Mouse (Mus musculus) forebrain, embryonic 16.5 days (tissue): ENCODE measurements around the gene Tmeff2. TPM values are rescaled to one million over a fixed set of nuclear protein-coding genes. Genes with fewer than 3 reads are reported as not detected.
A peak's percentile ranks its signal among the peaks of the same experiment; 100 is the strongest.

ENCODE experiments used
- ATAC-seq: fragments of 200-750 bp; cut with Nextera tagmentation; 2 replicates; pipeline ENCODE4 v1.8.0; 2017; ENCODE audit warnings: mild to moderate bottlenecking, moderate library complexity
- H3K27ac ChIP-seq: fragments of 300-500 bp; sonication (generic); 2 replicates; pipeline ENCODE4 v1.5.1; 2014; ENCODE audit warnings: low read length, control low read depth
- H3K27me3 ChIP-seq: fragments of 300-500 bp; sonication (generic); replicated peaks from 2 replicates; pipeline ENCODE4 v1.6.1; 2014; ENCODE audit warnings: low read length; ENCODE audit not compliant: control insufficient read depth, insufficient read depth
- H3K36me3 ChIP-seq: fragments of 300-500 bp; sonication (generic); 2 replicates; pipeline ENCODE4 v1.6.1; 2014; ENCODE audit not compliant: control insufficient read depth, insufficient read depth
- H3K4me1 ChIP-seq: fragments of 300-500 bp; sonication (generic); replicated peaks from 2 replicates; pipeline ENCODE4 v1.6.1; 2014; ENCODE audit warnings: low read length; ENCODE audit not compliant: control insufficient read depth, insufficient read depth
- H3K4me2 ChIP-seq: fragments of 300-500 bp; sonication (generic); 2 replicates; pipeline ENCODE4 v1.6.1; 2014; ENCODE audit warnings: mild to moderate bottlenecking, low read length, control low read depth
- H3K4me3 ChIP-seq: fragments of 300-500 bp; sonication (generic); replicated peaks from 2 replicates; pipeline ENCODE4 v1.5.1; 2014; ENCODE audit warnings: mild to moderate bottlenecking, low read length, control low read depth
- H3K9ac ChIP-seq: fragments of 300-500 bp; sonication (generic); replicated peaks from 2 replicates; pipeline ENCODE4 v1.6.1; 2014; ENCODE audit warnings: low read depth, low read length, control low read depth
- H3K9me3 ChIP-seq: fragments of 300-500 bp; sonication (generic); 2 replicates; pipeline ENCODE4 v1.6.1; 2016; ENCODE audit warnings: low read length; ENCODE audit not compliant: control insufficient read depth
- WGBS: fragments of 180-500 bp; shearing (Covaris S2); extraction: QIAGEN DNeasy Blood & Tissue Kit; methylation state at CpG from one replicate; pipeline ENCODE4 v1.1.7; 2014; 5-methylcytosine and 5-hydroxymethylcytosine counted together
- polyA plus RNA-seq: library from polyadenylated mRNA; unstranded; fragments of >200 nt; fragmentation: Nextera tagmentation; extraction: Ambion mirVana; gene quantifications from 2 replicates; pipeline ENCODE4 v1.2.1, GENCODE M21; 2015

Tmeff2 gene
- polyA plus RNA-seq, 1 experiment from 2014 or later: 46.5 TPM

DNA sequence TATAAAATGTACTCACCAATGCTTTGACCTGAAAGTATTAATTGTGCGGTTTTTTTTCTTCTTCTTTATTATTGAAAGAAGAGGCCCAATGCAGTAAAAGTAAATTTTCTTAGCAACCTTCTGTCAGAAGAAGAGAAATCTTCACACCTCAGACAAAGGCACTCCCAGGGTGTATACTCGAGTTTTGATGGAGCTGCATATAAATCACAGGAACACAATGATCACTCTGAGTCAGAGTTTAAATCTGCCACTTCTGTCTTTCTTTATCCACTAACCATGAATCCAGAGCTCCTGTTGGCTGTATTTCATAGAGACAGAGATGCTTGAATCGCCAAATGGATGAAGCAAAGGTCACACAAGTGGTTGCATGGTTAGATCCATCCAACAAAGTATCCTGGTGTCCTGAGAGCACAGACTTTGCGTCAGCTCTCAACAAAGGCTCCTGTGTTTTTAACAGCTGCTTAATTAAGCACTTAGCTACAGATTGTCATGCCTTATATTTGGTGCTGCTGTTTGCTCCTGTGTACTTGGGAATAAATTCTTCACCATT lies 189.8 kb downstream of the Tmeff2 start:
- no peaks in the 10 kb centered on the region for H3K4me1 ChIP-seq
- no peak overlapping the region for H3K4me3 ChIP-seq
- H3K36me3 ChIP-seq: no peaks in the 10 kb centered on the region
- H3K4me2 ChIP-seq: no peak overlapping the region
- H3K9me3 ChIP-seq: no peaks in the 10 kb centered on the region
- no peaks in the 10 kb centered on the region for H3K27me3 ChIP-seq
- WGBS: 60% methylated on average over 4 of the region's 4 CpGs
- ATAC-seq: no peak
- H3K27ac ChIP-seq: no peak overlapping the region
- no peak overlapping the region for H3K9ac ChIP-seq

DNA sequence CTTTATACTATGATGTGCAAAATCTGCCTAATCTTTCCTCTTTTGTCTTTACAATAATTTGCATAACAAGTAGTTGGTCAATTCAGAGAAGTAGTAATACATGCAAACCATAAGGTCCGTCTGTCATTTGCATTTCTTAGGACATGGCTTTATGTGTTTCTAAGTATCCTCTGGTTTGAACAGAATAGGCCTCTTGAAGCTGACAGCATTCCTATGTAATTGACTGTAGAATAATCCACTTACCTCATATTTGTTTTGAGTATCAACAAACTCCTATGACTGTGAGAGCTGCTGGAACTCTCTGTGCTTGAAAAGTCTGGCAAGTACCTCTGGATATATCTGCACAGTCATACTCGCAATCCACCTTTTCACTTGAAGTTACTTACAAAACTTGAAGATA lies 194.3 kb downstream of the Tmeff2 start:
- no peaks in the 10 kb centered on the region for H3K27me3 ChIP-seq
- WGBS: 42% methylated on average over 2 of the region's 2 CpGs
- no peak overlapping the region for H3K27ac ChIP-seq
- no peak overlapping the region for H3K4me2 ChIP-seq
- H3K4me3 ChIP-seq: no peak overlapping the region
- peaks cover 4% of the 10 kb centered on the region for H3K4me1 ChIP-seq
- ATAC-seq: no peak
- no peaks in the 10 kb centered on the region for H3K36me3 ChIP-seq
- H3K9ac ChIP-seq: no peak overlapping the region
- H3K9me3 ChIP-seq: no peaks in the 10 kb centered on the region

DNA sequence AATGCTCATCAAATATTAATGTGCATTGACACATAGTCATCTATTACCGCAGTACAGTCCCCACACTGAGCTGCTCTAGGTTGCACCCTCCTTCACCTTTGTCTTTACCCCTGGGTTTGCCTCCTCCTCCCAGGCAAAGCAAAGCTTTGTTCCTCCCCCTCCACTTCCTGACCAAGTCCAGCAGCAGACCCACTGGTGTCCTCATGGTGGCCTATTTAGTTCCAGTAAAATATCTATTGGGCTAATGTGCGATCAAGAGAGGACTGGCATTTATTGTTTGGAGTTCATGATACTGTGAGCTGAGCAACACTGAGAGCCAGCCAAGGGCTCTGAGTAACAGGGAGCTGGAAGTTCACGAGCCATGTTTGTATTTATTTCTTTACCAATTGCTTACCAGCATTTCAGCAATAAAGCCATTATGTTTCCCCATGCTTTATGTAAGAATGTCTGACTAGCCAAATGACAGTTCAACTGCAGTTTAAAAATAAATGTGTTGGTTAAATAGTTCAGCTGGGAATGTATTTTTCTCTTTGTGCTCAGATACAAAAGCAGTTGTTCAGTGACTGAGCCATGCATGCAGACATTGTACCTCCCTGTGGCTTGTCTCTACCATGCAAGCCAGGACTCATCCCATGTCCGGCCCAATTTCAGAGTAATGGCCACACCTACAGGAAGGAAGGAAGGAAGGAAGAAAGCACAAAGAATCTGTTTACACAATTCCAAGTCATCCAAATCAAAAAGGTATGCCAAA lies 196.6 kb downstream of the Tmeff2 start:
- ATAC-seq: 0 out of 2 replicates have a peak, but pooled peaks have one; percentile 18
- 57% methylated on average over 4 of the region's 4 CpGs for WGBS
- H3K27ac ChIP-seq: no peak overlapping the region

DNA sequence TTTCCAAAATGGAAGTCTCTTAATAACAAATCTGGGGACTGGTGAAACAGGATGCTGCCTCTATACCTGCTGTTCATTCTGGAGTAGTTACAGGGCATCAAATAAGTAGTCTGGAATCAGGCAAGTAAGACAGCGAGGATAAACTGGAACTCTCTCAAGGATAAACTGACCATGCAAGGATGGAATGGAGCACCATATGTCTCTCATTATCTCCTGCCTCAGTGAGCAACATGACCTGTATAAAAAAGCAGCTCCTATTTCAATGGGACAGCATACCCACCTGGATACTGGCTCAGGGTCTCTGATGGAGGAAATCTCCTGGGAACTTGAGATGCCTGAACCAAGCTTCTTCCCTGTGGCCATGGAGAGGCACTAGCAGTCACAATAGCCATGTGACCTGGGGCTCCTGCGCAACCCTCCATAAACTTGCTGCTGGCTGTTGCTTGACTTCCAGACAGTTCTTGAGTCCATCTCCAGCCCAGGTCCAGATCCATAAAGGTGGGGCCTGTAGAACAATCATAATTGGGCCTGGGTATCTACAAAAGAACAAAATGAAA lies 200.7 kb downstream of the Tmeff2 start:
- Histone ChIP-seq H3K4me3 (no peak overlapping the region), H3K27me3 (no peaks in the 10 kb centered on the region), H3K36me3 (no peaks in the 10 kb centered on the region), H3K4me2 (no peak overlapping the region), H3K27ac (no peak overlapping the region), H3K9ac (no peak overlapping the region), H3K9me3 (no peaks in the 10 kb centered on the region), H3K4me1 (peaks cover 4% of the 10 kb centered on the region)
- WGBS: 97% methylated on average over 2 of the region's 2 CpGs
- ATAC-seq: no peak

More for the DNA sequence above, 196.6 kb downstream of the Tmeff2 start:
- peaks cover 4% of the 10 kb centered on the region for H3K4me1 ChIP-seq
- no peak overlapping the region for H3K4me3 ChIP-seq
- H3K9me3 ChIP-seq: no peaks in the 10 kb centered on the region
- no peak overlapping the region for H3K9ac ChIP-seq
- H3K4me2 ChIP-seq: no peak overlapping the region
- H3K27me3 ChIP-seq: no peaks in the 10 kb centered on the region
- no peaks in the 10 kb centered on the region for H3K36me3 ChIP-seq

DNA sequence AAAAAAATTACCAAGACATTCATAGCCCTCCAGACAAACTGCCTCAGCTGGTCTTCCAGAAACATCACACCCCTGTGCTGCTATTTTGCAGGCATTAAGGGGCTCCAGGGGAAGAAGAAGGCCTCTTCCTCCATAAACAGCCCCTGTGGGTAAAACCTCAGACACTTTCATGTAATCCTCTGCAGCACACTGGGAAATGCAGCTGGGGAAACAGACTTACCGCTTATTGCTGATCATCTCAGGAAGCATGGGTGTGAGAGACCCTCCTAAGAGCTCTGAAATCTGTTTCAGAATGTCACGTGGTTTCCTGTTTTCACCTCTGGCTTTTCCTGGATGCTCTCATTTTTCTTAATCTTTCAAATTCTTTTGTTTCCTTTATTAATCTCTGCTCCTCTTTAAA lies 204.3 kb downstream of the Tmeff2 start:
- H3K4me2 ChIP-seq: no peak overlapping the region
- ATAC-seq: no peak
- WGBS: 73% methylated on average over 2 of the region's 2 CpGs
- H3K4me3 ChIP-seq: no peak overlapping the region
- no peak overlapping the region for H3K9ac ChIP-seq
- H3K9me3 ChIP-seq: no peaks in the 10 kb centered on the region
- no peaks in the 10 kb centered on the region for H3K27me3 ChIP-seq
- no peaks in the 10 kb centered on the region for H3K4me1 ChIP-seq
- H3K36me3 ChIP-seq: no peaks in the 10 kb centered on the region
- no peak overlapping the region for H3K27ac ChIP-seq

DNA sequence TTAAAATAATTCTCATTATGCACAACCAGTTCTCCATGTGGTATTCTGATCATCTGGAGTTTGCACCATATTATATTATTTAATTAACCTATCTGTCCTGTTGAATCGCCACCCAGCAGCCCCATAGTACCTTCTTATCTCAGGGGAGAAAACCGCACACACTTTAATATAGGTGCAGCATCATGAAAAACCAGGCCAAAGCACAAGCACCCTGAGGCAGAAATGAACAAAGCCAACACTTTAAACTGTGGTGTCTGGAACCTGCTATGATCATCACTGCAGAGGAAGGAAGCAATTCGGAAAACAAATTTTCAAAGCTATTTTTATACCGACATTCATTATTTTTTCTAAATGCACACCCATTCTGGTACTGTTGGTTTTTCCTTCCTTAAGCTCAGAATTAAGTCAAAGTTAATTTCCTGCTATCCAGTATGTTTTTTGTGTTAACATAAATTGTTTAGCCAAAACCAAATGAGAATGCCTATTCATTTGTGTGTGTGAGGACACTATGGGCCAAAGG lies 206.0 kb downstream of the Tmeff2 start:
- no peaks in the 10 kb centered on the region for H3K4me1 ChIP-seq
- H3K9ac ChIP-seq: no peak overlapping the region
- H3K4me2 ChIP-seq: no peak overlapping the region
- no peaks in the 10 kb centered on the region for H3K27me3 ChIP-seq
- no peak overlapping the region for H3K27ac ChIP-seq
- H3K9me3 ChIP-seq: no peaks in the 10 kb centered on the region
- H3K36me3 ChIP-seq: no peaks in the 10 kb centered on the region
- H3K4me3 ChIP-seq: no peak overlapping the region
- 89% methylated on average over 4 of the region's 4 CpGs for WGBS
- ATAC-seq: no peak

DNA sequence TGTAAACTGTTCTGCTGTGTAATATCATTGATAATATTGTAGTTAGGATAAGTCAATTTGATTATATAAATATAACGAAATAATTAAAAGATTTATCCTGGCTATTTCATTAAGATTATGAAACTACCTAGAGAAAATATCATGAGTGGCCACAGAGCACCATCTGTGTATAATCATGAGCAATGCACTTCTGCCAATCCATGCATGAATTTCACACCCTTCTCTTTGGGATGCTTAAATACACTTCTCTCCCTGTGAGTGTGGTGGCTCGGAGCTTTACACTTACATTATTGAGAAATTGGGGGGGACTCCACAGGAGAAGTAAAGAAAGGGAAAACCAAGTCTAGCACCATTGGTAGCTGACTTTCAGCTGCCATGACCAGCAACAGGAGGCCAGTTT lies 206.9 kb downstream of the Tmeff2 start:
- ATAC-seq: no peak
- H3K4me3 ChIP-seq: no peak overlapping the region
- no peaks in the 10 kb centered on the region for H3K9me3 ChIP-seq
- H3K4me2 ChIP-seq: no peak overlapping the region
- H3K9ac ChIP-seq: no peak overlapping the region
- H3K27ac ChIP-seq: no peak overlapping the region
- WGBS: 65% methylated on average over 2 of the region's 2 CpGs
- H3K4me1 ChIP-seq: no peaks in the 10 kb centered on the region
- no peaks in the 10 kb centered on the region for H3K36me3 ChIP-seq
- H3K27me3 ChIP-seq: no peaks in the 10 kb centered on the region

DNA sequence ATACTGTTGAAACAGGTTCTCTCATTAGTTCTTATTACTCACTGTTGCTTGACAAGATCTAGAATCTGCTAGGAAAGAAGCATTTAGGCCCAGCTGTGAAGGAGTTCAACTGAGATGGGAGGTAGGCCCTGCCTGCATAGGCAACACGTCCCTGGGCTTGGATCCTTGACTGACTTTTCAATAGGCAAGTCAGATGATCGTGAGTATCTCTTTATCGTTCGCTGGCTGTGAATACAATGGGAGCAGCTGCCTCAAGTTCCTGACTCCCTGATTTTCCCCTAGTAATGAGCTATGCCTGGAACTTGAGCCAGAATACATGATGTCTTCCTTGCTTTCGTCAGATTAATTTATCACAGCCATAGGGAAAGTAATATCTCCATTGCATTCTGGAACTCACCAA lies 214.3 kb downstream of the Tmeff2 start:
- H3K4me2 ChIP-seq: no peak overlapping the region
- WGBS: 52% methylated on average over 5 of the region's 5 CpGs
- ATAC-seq: no peak
- H3K9ac ChIP-seq: no peak overlapping the region
- no peaks in the 10 kb centered on the region for H3K9me3 ChIP-seq
- no peaks in the 10 kb centered on the region for H3K4me1 ChIP-seq
- no peaks in the 10 kb centered on the region for H3K36me3 ChIP-seq
- no peak overlapping the region for H3K4me3 ChIP-seq
- no peaks in the 10 kb centered on the region for H3K27me3 ChIP-seq
- H3K27ac ChIP-seq: no peak overlapping the region

DNA sequence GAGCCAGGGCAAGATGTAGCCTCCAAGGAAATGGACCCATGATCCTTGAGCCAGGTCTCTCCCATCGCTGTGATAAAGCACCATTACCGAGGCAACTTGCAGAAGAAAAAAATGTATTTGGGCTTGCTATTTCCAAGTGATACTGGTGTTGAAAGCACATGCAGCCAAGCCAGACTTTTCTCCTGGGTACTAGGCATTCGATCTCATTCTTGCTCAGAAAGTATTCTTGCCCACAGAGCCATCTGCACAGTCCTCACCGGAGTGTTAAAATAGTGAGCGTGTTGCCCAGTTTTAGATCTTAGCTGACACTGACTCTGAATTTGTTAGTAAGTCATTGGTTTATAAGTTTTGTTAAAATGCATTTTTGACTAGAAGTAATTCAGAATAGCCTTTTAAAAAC lies 215.3 kb downstream of the Tmeff2 start:
- H3K4me2 ChIP-seq: no peak overlapping the region
- no peaks in the 10 kb centered on the region for H3K36me3 ChIP-seq
- H3K27me3 ChIP-seq: no peaks in the 10 kb centered on the region
- no peaks in the 10 kb centered on the region for H3K9me3 ChIP-seq
- H3K4me3 ChIP-seq: no peak overlapping the region
- WGBS: 87% methylated on average over 5 of the region's 5 CpGs
- no peak for ATAC-seq
- no peak overlapping the region for H3K9ac ChIP-seq
- no peaks in the 10 kb centered on the region for H3K4me1 ChIP-seq
- no peak overlapping the region for H3K27ac ChIP-seq
